Mouse (Mus musculus): ENCODE measurements around the gene Tpr. TPM values are rescaled to one million over a fixed set of nuclear protein-coding genes. Genes with fewer than 3 reads are reported as not detected.
A peak's percentile ranks its signal among the peaks of the same experiment; 100 is the strongest.

Tpr gene
- total RNA-seq (2021) = 100 to 1,000 TPM; 137 to 147 TPM

- peak; percentile 98 to 99 for DNase-seq
- intact Hi-C loops (cut with DNase I) = no loop called here
These were observed at the start of gene Tpr, which contains the start of gene Odr4 for GRCm38 (mm10) chr1:150392638-150393487. Gene Tpr, plus strand, starts transcription at chr1:150392838. Gene Odr4, minus strand, starts transcription at chr1:150393080.

GRCm38 (mm10) chr1:150360864-150361263, 31.8 kb upstream of the Tpr start:
- DNase-seq = no peak
- intact Hi-C loops (cut with DNase I) = no loop called here

GRCm38 (mm10) chr1:150372895-150373294, 19.7 kb upstream of the Tpr start:
- no peak for DNase-seq
- intact Hi-C loops (cut with DNase I) = no loop called here

- no peak for DNase-seq
- intact Hi-C loops (cut with DNase I) = no loop called here
These were observed 18.4 kb upstream of the Tpr start for GRCm38 (mm10) chr1:150374247-150374646.

- DNase-seq = no peak
- intact Hi-C loops (cut with DNase I) = no loop called here
These were observed 8.5 kb upstream of the Tpr start for GRCm38 (mm10) chr1:150384138-150384537.

- DNase-seq = no peak
- intact Hi-C loops (cut with DNase I) = no loop called here
These were observed 5.1 kb upstream of the Tpr start for GRCm38 (mm10) chr1:150387572-150387971.

GRCm38 (mm10) chr1:150389390-150390129, 3.1 kb upstream of the Tpr start:
- intact Hi-C loops (cut with DNase I) = no loop called here
- no peak for DNase-seq

GRCm38 (mm10) chr1:150391931-150392637, 554 bp upstream of the Tpr start:
- intact Hi-C loops (cut with DNase I) = no loop called here

GRCm38 (mm10) chr1:150393488-150393852, 832 bp downstream of the Tpr start:
- no peak for DNase-seq
- intact Hi-C loops (cut with DNase I) = no loop called here

More at GRCm38 (mm10) chr1:150391931-150392637, 554 bp upstream of the Tpr start:
- DNase-seq = no peak

- DNase-seq = no peak
- intact Hi-C loops (cut with DNase I) = loop anchor here (5.0 kb wide), 1 partner anchor 41 kb away; no protein-coding TSS in a partner anchor
These were observed 3.4 kb downstream of the Tpr start for GRCm38 (mm10) chr1:150396001-150396400.

- no peak for DNase-seq
- intact Hi-C loops (cut with DNase I) = no loop called here
These were observed 11.3 kb downstream of the Tpr start for GRCm38 (mm10) chr1:150403914-150404313.

GRCm38 (mm10) chr1:150404555-150404954, 11.9 kb downstream of the Tpr start:
- no peak for DNase-seq
- intact Hi-C loops (cut with DNase I) = no loop called here

- intact Hi-C loops (cut with DNase I) = loop anchor here (5.0 kb wide), 1 partner anchor 35 kb away; no protein-coding TSS in a partner anchor
- peak; percentile 32 to 50 for DNase-seq
These were observed 14.6 kb downstream of the Tpr start for GRCm38 (mm10) chr1:150407285-150407684.

- intact Hi-C loops (cut with DNase I) = loop anchor here (5.0 kb wide), 1 partner anchor 32 kb away; no protein-coding TSS in a partner anchor
- DNase-seq = no peak
These were observed 17.4 kb downstream of the Tpr start for GRCm38 (mm10) chr1:150409996-150410395.

GRCm38 (mm10) chr1:150416006-150416405, 23.4 kb downstream of the Tpr start:
- DNase-seq = no peak
- intact Hi-C loops (cut with DNase I) = no loop called here

GRCm38 (mm10) chr1:150418426-150418825, 25.8 kb downstream of the Tpr start:
- intact Hi-C loops (cut with DNase I) = no loop called here
- DNase-seq = no peak

- peak; percentile 51 to 69 for DNase-seq
- intact Hi-C loops (cut with DNase I) = no loop called here
These were observed 33.0 kb downstream of the Tpr start for GRCm38 (mm10) chr1:150425665-150426064.

- intact Hi-C loops (cut with DNase I) = no loop called here
- no peak for DNase-seq
These were observed 33.6 kb downstream of the Tpr start for GRCm38 (mm10) chr1:150426216-150426615.

- DNase-seq = no peak
- intact Hi-C loops (cut with DNase I) = loop anchor here (5.0 kb wide), 1 partner anchor 41 kb away; no protein-coding TSS in a partner anchor
These were observed 46.0 kb downstream of the Tpr start for GRCm38 (mm10) chr1:150438641-150439040.

GRCm38 (mm10) chr1:150441731-150442130, 49.1 kb downstream of the Tpr start:
- DNase-seq = no peak
- intact Hi-C loops (cut with DNase I) = loop anchor here (5.0 kb wide), 1 partner anchor 34 kb away; no protein-coding TSS in a partner anchor

- no peak for DNase-seq
- intact Hi-C loops (cut with DNase I) = no loop called here
These were observed 66.3 kb downstream of the Tpr start for GRCm38 (mm10) chr1:150458977-150459376.
